Mouse (Mus musculus): ENCODE results near the gene Sardh. TPM values are rescaled to one million over a fixed set of nuclear protein-coding genes. Genes with fewer than 3 reads are reported as not detected.

Gene Sardh
- total and polyA plus RNA-seq, 3 experiments = 0.13 TPM; not detected in 2

- no peaks in the 10 kb centered on the region for H3K79me2 ChIP-seq (replicated peaks; ENCODE audit: control insufficient read depth, extremely low read depth, insufficient read depth, poor library complexity, severe bottlenecking)
- no peak overlapping the region for H3K4me3 ChIP-seq (replicated peaks in 1 of 3; ENCODE audit: low read depth in 2 of 3, low read length in 2 of 3, poor library complexity in 1 of 3)
- in situ Hi-C loops (cut with MboI; ENCODE audit: low pct_ligation_motif_present, low pct_unique_long_range_greater_than_20kb, low sequenced_read_pairs) = no loop called here
- 0 out of 4 replicates have a peak, but pooled peaks cover 0 to 4% of the 10 kb centered on the region in 2 experiments for H3K4me1 ChIP-seq (ENCODE audit: control insufficient read depth in 1 of 2, insufficient read depth in 2 of 2)
- DNase-seq (ENCODE audit: extremely low read depth) = no peak
- dilution Hi-C loops (cut with MboI; ENCODE audit: extremely low pct_ligation_motif_present, extremely low pct_unique_long_range_greater_than_20kb, low sequenced_read_pairs) = no loop called here
- no peak for TF ChIP-seq POLR2A (IDR thresholded peaks at IDR 0.05; ENCODE audit: low read depth, low read length)
- no peak for TF ChIP-seq CTCF (conservative IDR thresholded peaks at IDR 0.05 in 1 of 2, IDR thresholded peaks at IDR 0.05 in 1 of 2; ENCODE audit: low read depth in 2 of 2, low read length in 2 of 2)
- no peak for TF ChIP-seq NRF1 (IDR thresholded peaks at IDR 0.05; ENCODE audit: low read depth, low read length)
- no peak for TF ChIP-seq MAX (IDR thresholded peaks at IDR 0.05; ENCODE audit: low read length)
- TF ChIP-seq ELF1 (IDR thresholded peaks at IDR 0.05; ENCODE audit: low read depth, low read length) = no peak
- H3K9ac ChIP-seq (ENCODE audit: insufficient read depth, low read depth) = no peak overlapping the region
- no peak overlapping the region for H3K4me2 ChIP-seq (ENCODE audit: insufficient read depth, low read depth, poor library complexity, severe bottlenecking)
- no peak overlapping the region for H3K27ac ChIP-seq (ENCODE audit: insufficient read depth, low read depth)
- no peaks in the 10 kb centered on the region for H3K9me3 ChIP-seq (replicated peaks; ENCODE audit: low read length)
- peaks cover 33% of the 10 kb centered on the region for H3K27me3 ChIP-seq (replicated peaks)
- H3K36me3 ChIP-seq (replicated peaks in 1 of 2; ENCODE audit: control insufficient read depth in 1 of 2, insufficient read depth in 1 of 2, low read length in 1 of 2) = no peaks in the 10 kb centered on the region
These were observed 38.3 kb downstream of the Sardh start for GRCm38 (mm10) chr2:27209816-27210215.

GRCm38 (mm10) chr2:27209370-27209769 is 38.8 kb downstream of the Sardh start:
- dilution Hi-C loops (cut with MboI; ENCODE audit: extremely low pct_ligation_motif_present, extremely low pct_unique_long_range_greater_than_20kb, low sequenced_read_pairs) = no loop called here
- DNase-seq (ENCODE audit: extremely low read depth) = no peak
- Histone ChIP-seq H3K9ac (ENCODE audit: insufficient read depth, low read depth) (no peak overlapping the region), H3K27me3 (replicated peaks) (peaks cover 29% of the 10 kb centered on the region), H3K4me2 (ENCODE audit: insufficient read depth, low read depth, poor library complexity, severe bottlenecking) (no peak overlapping the region), H3K79me2 (replicated peaks; ENCODE audit: control insufficient read depth, extremely low read depth, insufficient read depth, poor library complexity, severe bottlenecking) (no peaks in the 10 kb centered on the region), H3K27ac (ENCODE audit: insufficient read depth, low read depth) (no peak overlapping the region), H3K4me3 (replicated peaks in 1 of 3; ENCODE audit: low read depth in 2 of 3, low read length in 2 of 3, poor library complexity in 1 of 3) (no peak overlapping the region), H3K9me3 (replicated peaks; ENCODE audit: low read length) (no peaks in the 10 kb centered on the region), H3K4me1 (ENCODE audit: control insufficient read depth in 1 of 2, insufficient read depth in 2 of 2) (0 out of 4 replicates have a peak, but pooled peaks cover 0 to 4% of the 10 kb centered on the region in 2 experiments), H3K36me3 (replicated peaks in 1 of 2; ENCODE audit: control insufficient read depth in 1 of 2, insufficient read depth in 1 of 2, low read length in 1 of 2) (no peaks in the 10 kb centered on the region)
- in situ Hi-C loops (cut with MboI; ENCODE audit: low pct_ligation_motif_present, low pct_unique_long_range_greater_than_20kb, low sequenced_read_pairs) = no loop called here
- no peak for TF ChIP-seq MAFK (IDR thresholded peaks at IDR 0.05; ENCODE audit: insufficient replicate concordance, low read length)
- no peak for TF ChIP-seq USF2 (conservative IDR thresholded peaks at IDR 0.05; ENCODE audit: low read depth, low read length)
- no peak for TF ChIP-seq POLR2A (IDR thresholded peaks at IDR 0.05; ENCODE audit: low read depth, low read length)
- TF ChIP-seq HCFC1 (IDR thresholded peaks at IDR 0.05; ENCODE audit: low read depth, low read length) = no peak
- no peak for TF ChIP-seq MXI1 (IDR thresholded peaks at IDR 0.05; ENCODE audit: low read depth, low read length)
- TF ChIP-seq RCOR1 (conservative IDR thresholded peaks at IDR 0.05; ENCODE audit: low read depth, low read length) = no peak
- no peak for TF ChIP-seq ZC3H11A (IDR thresholded peaks at IDR 0.05; ENCODE audit: low read depth, low read length)
- TF ChIP-seq ZMIZ1 (IDR thresholded peaks at IDR 0.05; ENCODE audit: low read depth, low read length) = no peak
- no peak for TF ChIP-seq GABPA (IDR thresholded peaks at IDR 0.05; ENCODE audit: insufficient replicate concordance, low read depth, low read length)
- no peak for TF ChIP-seq NELFE (IDR thresholded peaks at IDR 0.05; ENCODE audit: low read depth, low read length)

GRCm38 (mm10) chr2:27207126-27207525 is 41.0 kb downstream of the Sardh start:
- DNase-seq (ENCODE audit: extremely low read depth) = no peak
- Histone ChIP-seq H3K9me3 (replicated peaks; ENCODE audit: low read length) (no peaks in the 10 kb centered on the region), H3K79me2 (replicated peaks; ENCODE audit: control insufficient read depth, extremely low read depth, insufficient read depth, poor library complexity, severe bottlenecking) (no peaks in the 10 kb centered on the region), H3K4me1 (ENCODE audit: control insufficient read depth in 1 of 2, insufficient read depth in 2 of 2) (0 out of 4 replicates have a peak, but pooled peaks cover 0 to 3% of the 10 kb centered on the region in 2 experiments), H3K36me3 (replicated peaks in 1 of 2; ENCODE audit: control insufficient read depth in 1 of 2, insufficient read depth in 1 of 2, low read length in 1 of 2) (no peaks in the 10 kb centered on the region), H3K27ac (ENCODE audit: insufficient read depth, low read depth) (no peak overlapping the region), H3K4me3 (replicated peaks in 1 of 3; ENCODE audit: low read depth in 2 of 3, low read length in 2 of 3, poor library complexity in 1 of 3) (no peak overlapping the region), H3K27me3 (replicated peaks) (peaks cover 20% of the 10 kb centered on the region), H3K9ac (ENCODE audit: insufficient read depth, low read depth) (no peak overlapping the region), H3K4me2 (ENCODE audit: insufficient read depth, low read depth, poor library complexity, severe bottlenecking) (no peak overlapping the region)
- dilution Hi-C loops (cut with MboI; ENCODE audit: extremely low pct_ligation_motif_present, extremely low pct_unique_long_range_greater_than_20kb, low sequenced_read_pairs) = no loop called here
- in situ Hi-C loops (cut with MboI; ENCODE audit: low pct_ligation_motif_present, low pct_unique_long_range_greater_than_20kb, low sequenced_read_pairs) = no loop called here
- TF ChIP-seq PAX5 (IDR thresholded peaks at IDR 0.05; ENCODE audit: low read length) = no peak
- no peak for TF ChIP-seq ZMIZ1 (IDR thresholded peaks at IDR 0.05; ENCODE audit: low read depth, low read length)
- no peak for TF ChIP-seq RAD21 (IDR thresholded peaks at IDR 0.05; ENCODE audit: low read depth, low read length)
- TF ChIP-seq JUND (conservative IDR thresholded peaks at IDR 0.05; ENCODE audit: low read depth, low read length) = no peak
- no peak for TF ChIP-seq RCOR1 (conservative IDR thresholded peaks at IDR 0.05; ENCODE audit: low read depth, low read length)
- no peak for TF ChIP-seq MXI1 (IDR thresholded peaks at IDR 0.05; ENCODE audit: low read depth, low read length)
- TF ChIP-seq SIN3A (IDR thresholded peaks at IDR 0.05; ENCODE audit: low read length) = no peak
- no peak for TF ChIP-seq HCFC1 (IDR thresholded peaks at IDR 0.05; ENCODE audit: low read depth, low read length)
- TF ChIP-seq ZNF384 (IDR thresholded peaks at IDR 0.05; ENCODE audit: low read depth, low read length) = no peak
- TF ChIP-seq GABPA (IDR thresholded peaks at IDR 0.05; ENCODE audit: insufficient replicate concordance, low read depth, low read length) = no peak
- TF ChIP-seq E2F4 (IDR thresholded peaks at IDR 0.05; ENCODE audit: insufficient replicate concordance, low read depth, low read length) = no peak
- no peak for TF ChIP-seq BHLHE40 (IDR thresholded peaks at IDR 0.05; ENCODE audit: low read depth, low read length)
- TF ChIP-seq USF2 (conservative IDR thresholded peaks at IDR 0.05; ENCODE audit: low read depth, low read length) = no peak
- no peak for TF ChIP-seq CHD1 (IDR thresholded peaks at IDR 0.05; ENCODE audit: low read depth, low read length)
- no peak for TF ChIP-seq POLR2A (IDR thresholded peaks at IDR 0.05; ENCODE audit: low read depth, low read length)
